Mouse (Mus musculus) yolk sac, embryonic 10.5 days (tissue): ENCODE results near the gene Olfr323.

Source experiments
- DNase-seq: peaks from one replicate; pipeline ENCODE4 v3.0.0-alpha.2; 2017; ENCODE audit warnings: low spot score

Gene Olfr323

GRCm38 (mm10) chr11:58602800-58603560 is 27.3 kb downstream of the Olfr323 start:
- DNase-seq: no peak

GRCm38 (mm10) chr11:58602062-58602461 is 28.2 kb downstream of the Olfr323 start:
- no peak for DNase-seq

- DNase-seq: no peak
Measured at GRCm38 (mm10) chr11:58597837-58598236, 32.5 kb downstream of the Olfr323 start.

GRCm38 (mm10) chr11:58594814-58595213 is 35.5 kb downstream of the Olfr323 start, which contains the start of gene Olfr324:
Gene Olfr324, plus strand, starts transcription at chr11:58595114.
- DNase-seq: no peak

- no peak for DNase-seq
Measured at GRCm38 (mm10) chr11:58588620-58589250, 41.6 kb downstream of the Olfr323 start.

GRCm38 (mm10) chr11:58587898-58588348 is 42.4 kb downstream of the Olfr323 start:
- peak; percentile 5 for DNase-seq

- no peak for DNase-seq
Measured at GRCm38 (mm10) chr11:58578636-58579035, 51.7 kb downstream of the Olfr323 start.

GRCm38 (mm10) chr11:58577430-58577829 is 52.9 kb downstream of the Olfr323 start, which contains the start of gene Olfr325:
Gene Olfr325, plus strand, starts transcription at chr11:58577730.
- DNase-seq: no peak
